Mouse (Mus musculus): Measurements from ENCODE around the gene Mpzl3. TPM values are rescaled to one million over a fixed set of nuclear protein-coding genes. Genes with fewer than 3 reads are reported as not detected.

Gene Mpzl3
- polyA plus RNA-seq, 1 experiment from 2014 or later = 1.2 TPM

- Histone ChIP-seq H3K27ac (ENCODE audit: low read length) (no peak overlapping the region), H3K9ac (replicated peaks; ENCODE audit: low read depth, low read length) (no peak overlapping the region), H3K4me1 (replicated peaks; ENCODE audit: control insufficient read depth, insufficient read depth, low read length) (no peaks in the 10 kb centered on the region), H3K27me3 (replicated peaks; ENCODE audit: control insufficient read depth, insufficient read depth, low read length) (no peaks in the 10 kb centered on the region; the same call in 1 of the 2 replicates), H3K9me3 (ENCODE audit: control insufficient read depth, low read length) (no peaks in the 10 kb centered on the region), H3K36me3 (ENCODE audit: control insufficient read depth, insufficient read depth) (no peaks in the 10 kb centered on the region), H3K4me2 (ENCODE audit: low read length) (no peak overlapping the region), H3K4me3 (replicated peaks; ENCODE audit: low read length) (no peak overlapping the region)
- 80% methylated on average over 11 of the region's 11 CpGs for WGBS
- ATAC-seq = no peak
These were observed 48.4 kb downstream of the Mpzl3 start for GRCm38 (mm10) chr9:45103211-45103979.

- no peak for ATAC-seq
- no peaks in the 10 kb centered on the region for H3K4me1 ChIP-seq (replicated peaks; ENCODE audit: control insufficient read depth, insufficient read depth, low read length)
- no peak overlapping the region for H3K9ac ChIP-seq (replicated peaks; ENCODE audit: low read depth, low read length)
- no peaks in the 10 kb centered on the region for H3K27me3 ChIP-seq (replicated peaks; ENCODE audit: control insufficient read depth, insufficient read depth, low read length)
- H3K4me2 ChIP-seq (ENCODE audit: low read length) = no peak overlapping the region
- H3K27ac ChIP-seq (ENCODE audit: low read length) = no peak overlapping the region
- H3K4me3 ChIP-seq (replicated peaks; ENCODE audit: low read length) = no peak overlapping the region
- no peaks in the 10 kb centered on the region for H3K36me3 ChIP-seq (ENCODE audit: control insufficient read depth, insufficient read depth)
- WGBS = 92% methylated on average over 2 of the region's 2 CpGs
- H3K9me3 ChIP-seq (ENCODE audit: control insufficient read depth, low read length) = no peaks in the 10 kb centered on the region
These were observed 50.8 kb downstream of the Mpzl3 start for GRCm38 (mm10) chr9:45105596-45106374.

GRCm38 (mm10) chr9:45115706-45116105, 60.7 kb downstream of the Mpzl3 start:
- under 1% methylated on average over 14 of the region's 14 CpGs for WGBS
- Histone ChIP-seq H3K36me3 (ENCODE audit: control insufficient read depth, insufficient read depth) (no peaks in the 10 kb centered on the region), H3K4me2 (ENCODE audit: low read length) (peak overlapping the region; percentile 62), H3K27ac (ENCODE audit: low read length) (no peak overlapping the region), H3K27me3 (replicated peaks; ENCODE audit: control insufficient read depth, insufficient read depth, low read length) (no peaks in the 10 kb centered on the region), H3K4me3 (replicated peaks; ENCODE audit: low read length) (peak overlapping the region; percentile 49), H3K9ac (replicated peaks; ENCODE audit: low read depth, low read length) (peak overlapping the region; percentile 57), H3K9me3 (ENCODE audit: control insufficient read depth, low read length) (no peaks in the 10 kb centered on the region), H3K4me1 (replicated peaks; ENCODE audit: control insufficient read depth, insufficient read depth, low read length) (peaks cover 14% of the 10 kb centered on the region)
- ATAC-seq = peak; percentile 54

- no peaks in the 10 kb centered on the region for H3K27me3 ChIP-seq (replicated peaks; ENCODE audit: control insufficient read depth, insufficient read depth, low read length)
- H3K9ac ChIP-seq (replicated peaks; ENCODE audit: low read depth, low read length) = no peak overlapping the region
- H3K4me3 ChIP-seq (replicated peaks; ENCODE audit: low read length) = no peak overlapping the region
- no peaks in the 10 kb centered on the region for H3K36me3 ChIP-seq (ENCODE audit: control insufficient read depth, insufficient read depth)
- H3K4me2 ChIP-seq (ENCODE audit: low read length) = no peak overlapping the region
- peaks cover 19% of the 10 kb centered on the region for H3K4me1 ChIP-seq (replicated peaks; ENCODE audit: control insufficient read depth, insufficient read depth, low read length)
- ATAC-seq = no peak
- no peak overlapping the region for H3K27ac ChIP-seq (ENCODE audit: low read length)
- WGBS = 76% methylated on average over 9 of the region's 9 CpGs
- H3K9me3 ChIP-seq (ENCODE audit: control insufficient read depth, low read length) = no peaks in the 10 kb centered on the region
These were observed 61.8 kb downstream of the Mpzl3 start for GRCm38 (mm10) chr9:45116819-45117218.

- peaks cover 25% of the 10 kb centered on the region for H3K4me1 ChIP-seq (replicated peaks; ENCODE audit: control insufficient read depth, insufficient read depth, low read length)
- H3K27me3 ChIP-seq (replicated peaks; ENCODE audit: control insufficient read depth, insufficient read depth, low read length) = no peaks in the 10 kb centered on the region
- no peaks in the 10 kb centered on the region for H3K9me3 ChIP-seq (ENCODE audit: control insufficient read depth, low read length)
- peak within 1 kb of the TSS; percentile 57 for H3K4me2 ChIP-seq (ENCODE audit: low read length)
- peak; percentile 77 for ATAC-seq
- no peaks in the 10 kb centered on the region for H3K36me3 ChIP-seq (ENCODE audit: control insufficient read depth, insufficient read depth)
- H3K4me3 ChIP-seq (replicated peaks; ENCODE audit: low read length) = peak within 1 kb of the TSS; percentile 52
- peak within 1 kb of the TSS; percentile 76 for H3K27ac ChIP-seq (ENCODE audit: low read length)
- WGBS = under 1% methylated on average over 13 of the region's 13 CpGs
- H3K9ac ChIP-seq (replicated peaks; ENCODE audit: low read depth, low read length) = peak within 1 kb of the TSS; percentile 69
These were observed 62.9 kb downstream of the Mpzl3 start, which contains the start of gene Scn2b for GRCm38 (mm10) chr9:45117741-45118431. TSS of gene Scn2b (plus strand) at chr9:45117782.

GRCm38 (mm10) chr9:45118552-45118951, 63.6 kb downstream of the Mpzl3 start:
- no peak overlapping the region for H3K27ac ChIP-seq (ENCODE audit: low read length)
- 21% methylated on average over 10 of the region's 10 CpGs for WGBS
- H3K4me2 ChIP-seq (ENCODE audit: low read length) = peak overlapping the region; percentile 57
- ATAC-seq = no peak
- peak overlapping the region; percentile 69 for H3K9ac ChIP-seq (replicated peaks; ENCODE audit: low read depth, low read length)
- no peaks in the 10 kb centered on the region for H3K36me3 ChIP-seq (ENCODE audit: control insufficient read depth, insufficient read depth)
- H3K27me3 ChIP-seq (replicated peaks; ENCODE audit: control insufficient read depth, insufficient read depth, low read length) = no peaks in the 10 kb centered on the region
- H3K9me3 ChIP-seq (ENCODE audit: control insufficient read depth, low read length) = no peaks in the 10 kb centered on the region
- H3K4me1 ChIP-seq (replicated peaks; ENCODE audit: control insufficient read depth, insufficient read depth, low read length) = peaks cover 25% of the 10 kb centered on the region
- H3K4me3 ChIP-seq (replicated peaks; ENCODE audit: low read length) = peak overlapping the region; percentile 52

- H3K27me3 ChIP-seq (replicated peaks; ENCODE audit: control insufficient read depth, insufficient read depth, low read length) = no peaks in the 10 kb centered on the region
- 93% methylated on average over 8 of the region's 8 CpGs for WGBS
- no peak for ATAC-seq
- no peak overlapping the region; the same call in 1 of the 2 replicates for H3K4me3 ChIP-seq (replicated peaks; ENCODE audit: low read length)
- peak overlapping the region; percentile 69 for H3K9ac ChIP-seq (replicated peaks; ENCODE audit: low read depth, low read length)
- H3K4me1 ChIP-seq (replicated peaks; ENCODE audit: control insufficient read depth, insufficient read depth, low read length) = peaks cover 25% of the 10 kb centered on the region
- H3K9me3 ChIP-seq (ENCODE audit: control insufficient read depth, low read length) = no peaks in the 10 kb centered on the region
- H3K27ac ChIP-seq (ENCODE audit: low read length) = no peak overlapping the region
- peak overlapping the region; percentile 57 for H3K4me2 ChIP-seq (ENCODE audit: low read length)
- H3K36me3 ChIP-seq (ENCODE audit: control insufficient read depth, insufficient read depth) = no peaks in the 10 kb centered on the region
These were observed 64.4 kb downstream of the Mpzl3 start for GRCm38 (mm10) chr9:45119316-45119953.

GRCm38 (mm10) chr9:45119954-45120530, 65.1 kb downstream of the Mpzl3 start:
- Histone ChIP-seq H3K27me3 (replicated peaks; ENCODE audit: control insufficient read depth, insufficient read depth, low read length) (no peaks in the 10 kb centered on the region), H3K36me3 (ENCODE audit: control insufficient read depth, insufficient read depth) (no peaks in the 10 kb centered on the region), H3K4me2 (ENCODE audit: low read length) (no peak overlapping the region), H3K9ac (replicated peaks; ENCODE audit: low read depth, low read length) (no peak overlapping the region), H3K27ac (ENCODE audit: low read length) (no peak overlapping the region), H3K4me3 (replicated peaks; ENCODE audit: low read length) (no peak overlapping the region), H3K9me3 (ENCODE audit: control insufficient read depth, low read length) (no peaks in the 10 kb centered on the region), H3K4me1 (replicated peaks; ENCODE audit: control insufficient read depth, insufficient read depth, low read length) (peaks cover 25% of the 10 kb centered on the region)
- 91% methylated on average over 14 of the region's 14 CpGs for WGBS
- no peak for ATAC-seq

Data from forebrain, embryonic 16.5 days (tissue).